Mouse (Mus musculus): Measurements from ENCODE around the gene Ttc7b.

DNA sequence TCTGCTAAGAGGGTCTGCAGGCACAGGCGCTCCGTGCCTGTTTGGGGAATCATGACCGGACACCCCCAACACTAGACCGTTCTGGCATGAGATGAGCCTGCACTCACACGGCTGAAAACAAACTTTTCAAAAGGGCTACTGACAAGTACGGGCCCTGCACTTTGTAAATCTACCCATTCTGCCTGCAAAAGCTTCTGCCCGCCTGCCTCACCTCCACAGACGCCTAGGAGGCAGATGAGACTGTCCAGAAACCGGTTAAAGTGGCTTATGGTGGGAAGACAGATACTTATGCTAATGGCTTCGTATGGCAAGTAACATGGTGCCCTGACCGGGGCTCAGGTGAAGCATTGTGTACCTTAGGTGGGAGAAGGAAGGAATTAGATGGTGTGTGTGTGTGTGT is 16.5 kb upstream of the Ttc7b start:
- TF ChIP-seq CTCF (IDR thresholded peaks at IDR 0.05; ENCODE audit: low read depth, low read length), result no peak
- TF ChIP-seq POLR2A (IDR thresholded peaks at IDR 0.05; ENCODE audit: extremely low read depth, insufficient read depth, low read length), result no peak
